Comparison of ENCODE assay signal across 18 mouse cellular contexts in the genomic region with DNA sequence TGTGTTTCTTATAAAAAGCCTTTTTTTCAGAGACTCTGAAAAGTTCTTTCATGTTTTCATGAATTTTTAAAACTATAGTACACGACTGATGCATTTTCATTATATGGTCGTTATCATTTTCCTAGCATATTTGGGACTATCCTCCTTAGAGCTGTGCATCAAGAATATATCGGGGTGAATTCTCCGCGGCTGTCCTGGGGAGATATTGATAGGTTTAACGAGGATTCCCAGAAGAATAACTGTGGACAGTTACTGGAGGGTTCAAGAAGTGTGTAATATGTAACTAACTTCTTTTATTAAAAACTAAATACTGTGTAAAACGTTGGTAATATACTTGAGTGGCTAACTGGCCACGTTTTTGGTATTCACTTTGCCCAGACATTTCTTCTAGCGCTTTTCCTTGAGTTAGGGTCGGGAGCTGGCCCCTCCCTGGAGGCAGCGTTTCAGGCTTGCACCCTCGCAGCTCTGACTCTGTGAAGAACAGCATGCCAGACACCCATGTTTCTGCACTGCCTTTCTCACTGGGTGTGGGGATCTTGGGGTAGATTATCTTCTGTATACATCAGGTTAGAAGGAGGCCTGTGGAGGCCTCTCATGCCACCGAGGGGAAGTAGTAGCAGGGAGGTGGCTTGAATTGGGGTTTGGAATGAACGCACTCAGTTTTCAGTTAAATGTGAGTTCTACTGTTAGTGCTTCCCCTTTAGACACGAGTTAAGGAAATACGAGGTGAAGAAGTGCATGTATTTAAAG. TPM values are rescaled to one million over a fixed set of nuclear protein-coding genes. Genes with fewer than 3 reads are reported as not detected.
DNase-seq lines count a peak whose midpoint lies in the region; ATAC-seq and TF ChIP-seq lines count a peak whose summit lies in the region.
"Had no signal": no experiment of that assay in that cellular context is flagged by ENCODE, and none has a peak within 500 bp of the region (broad histone marks: within the 10 kb centered on the region; RNA-seq: fewer than 3 reads in every experiment).

No protein-coding gene starts in this region.

- H3K4me1 ChIP-seq in liver, embryonic 11.5 days (replicated peaks; ENCODE audit: control insufficient read depth, insufficient read depth, low read length) = peaks cover 75% of the 10 kb centered on the region
- H3K4me1 ChIP-seq: neural tube, embryonic 15.5 days had no signal

- H3K9ac ChIP-seq in liver, embryonic 11.5 days (ENCODE audit: low read depth, low read length) = peak overlapping the region; percentile 46
- H3K9ac ChIP-seq: embryonic facial prominence, embryonic 13.5 days; forebrain, postnatal 0 days; neural tube, embryonic 15.5 days had no signal

- H3K9me3 ChIP-seq in liver, embryonic 11.5 days (ENCODE audit: control insufficient read depth, low read length) = no peaks in the 10 kb centered on the region
- H3K9me3 ChIP-seq: embryonic facial prominence, embryonic 13.5 days; heart, embryonic 10.5 days; neural tube, embryonic 15.5 days had no signal

- no peak for DNase-seq in left cerebral cortex, adult 2 months (ENCODE audit: extremely low spot score in 1 of 2, low spot score in 2 of 2)
- no peak for DNase-seq in left cerebral cortex, adult 8-10 months (ENCODE audit: low spot score in 2 of 2)
- DNase-seq in c-Kit-positive CD71-positive TER-119-positive erythroid progenitor cells, embryonic 14.5 days (ENCODE audit: low spot score) = peak; percentile 81
- peak; percentile 39 for DNase-seq in liver, embryonic 11.5 days (ENCODE audit: low spot score)
- no peak for DNase-seq in testis, postnatal 14 days (ENCODE audit: low spot score)
- DNase-seq in gastrocnemius, postnatal 14 days = no peak
- DNase-seq in kidney, adult 8-10 months = no peak
- DNase-seq: forebrain, postnatal 0 days; gastrocnemius, postnatal 10 days; kidney, adult 11 months; retina, postnatal 1 day; spleen, adult 18-20 months; thymus, adult 18-20 months had no signal

- 46% methylated on average over 16 of the region's 16 CpGs for WGBS in liver, embryonic 11.5 days

- peak overlapping the region; percentile 64 for H3K4me2 ChIP-seq in liver, embryonic 11.5 days
- H3K4me2 ChIP-seq: embryonic facial prominence, embryonic 13.5 days; neural tube, embryonic 15.5 days had no signal

- no peaks in the 10 kb centered on the region for H3K27me3 ChIP-seq in liver, embryonic 11.5 days (replicated peaks; ENCODE audit: control insufficient read depth, insufficient read depth, low read length)
- H3K27me3 ChIP-seq: embryonic facial prominence, embryonic 13.5 days; neural tube, embryonic 15.5 days; Patski had no signal

- H3K27ac ChIP-seq in left cerebral cortex, adult 2 months = peak overlapping the region; percentile 47
- H3K27ac ChIP-seq in liver, embryonic 11.5 days (ENCODE audit: low read depth, low read length) = peak overlapping the region; percentile 93
- H3K27ac ChIP-seq: embryonic facial prominence, embryonic 13.5 days; heart, embryonic 10.5 days; neural tube, embryonic 15.5 days had no signal

- peak; percentile 92 for ATAC-seq in liver, embryonic 11.5 days (replicated peaks; ENCODE audit: low FRiP score)
- ATAC-seq in megakaryocyte progenitor cell, adult 5-6 weeks (replicated peaks; ENCODE audit: poor library complexity) = peak; percentile 55
- ATAC-seq: forebrain, postnatal 0 days; Patski had no signal

- no peak overlapping the region for H3K4me3 ChIP-seq in left cerebral cortex, adult 2 months
- H3K4me3 ChIP-seq in liver, embryonic 11.5 days (ENCODE audit: low read depth, low read length) = peak overlapping the region; percentile 8
- H3K4me3 ChIP-seq: embryonic facial prominence, embryonic 13.5 days; heart, embryonic 10.5 days; neural tube, embryonic 15.5 days had no signal

- intact Hi-C loops in left cerebral cortex, adult 2 months (cut with DNase I) = loop anchor here (5.0 kb wide), 1 partner anchor 44 kb away; no protein-coding TSS in a partner anchor
- intact Hi-C loops in gastrocnemius, postnatal 14 days (cut with DNase I; ENCODE audit: low total_unique reads) = no loop called here

- TF ChIP-seq CTCF in left cerebral cortex, adult 2 months (IDR thresholded peaks at IDR 0.05) = no peak

- H3K36me3 ChIP-seq in liver, embryonic 11.5 days (ENCODE audit: control insufficient read depth, insufficient read depth, low read length) = peaks cover 10% of the 10 kb centered on the region; the same call in 1 of the 2 replicates
- H3K36me3 ChIP-seq: neural tube, embryonic 15.5 days had no signal

RNA-seq across cellular contexts. Expression of a gene that starts 16.5 kb away (rescaled TPM):
- 10 to 100 TPM; 12.9 to 13.0 TPM for total RNA-seq in left cerebral cortex, adult 2 months (2021)
- 10 to 100 TPM; 19.4 to 24.9 (median 20.6) TPM for total RNA-seq in left cerebral cortex, adult 8-10 months (2022)
- polyA plus RNA-seq in liver, embryonic 11.5 days (2014; fragmentation: Nextera tagmentation; extraction: Ambion mirVana) = 161 and 179 TPM in 2 replicates
- total RNA-seq in megakaryocyte progenitor cell, adult 5-6 weeks (2015) = 128 and 137 TPM in 2 replicates
- total RNA-seq in megakaryocyte progenitor cell, adult 5-6 weeks (2017) = 182 and 198 TPM in 2 replicates
- 1 to 10 TPM; 5.2 to 6.1 TPM for total RNA-seq in gastrocnemius, postnatal 14 days (2021)

Comparison
In these comparisons a context has a peak if more than half of its experiments do, and no peak if none do; other contexts are left out.
1. DNase-seq: peak in c-Kit-positive CD71-positive TER-119-positive erythroid progenitor cells, embryonic 14.5 days (single experiment) and liver, embryonic 11.5 days (single experiment); none in left cerebral cortex, adult 2 months (0 of 2), left cerebral cortex, adult 8-10 months (0 of 2), testis, postnatal 14 days (single experiment), gastrocnemius, postnatal 14 days (single experiment) and kidney, adult 8-10 months (0 of 2).
2. RNA of a gene that starts 16.5 kb away (total RNA-seq): 128 to 198 TPM in megakaryocyte progenitor cell, adult 5-6 weeks; 19.4 to 24.9 TPM in left cerebral cortex, adult 8-10 months, 12.9 to 13.0 TPM in left cerebral cortex, adult 2 months and 5.2 to 6.1 TPM in gastrocnemius, postnatal 14 days; every median in the first group is over 4 times any median in the second.